Mouse (Mus musculus) lung, postnatal 0 days (tissue): Measurements from ENCODE around the gene Pip5k1a.

Experiments
- CTCF ChIP-seq: IDR thresholded peaks from 2 replicates; pipeline ENCODE4 v1.5.1; 2016; ENCODE audit warnings: antibody characterized with exemption, mild to moderate bottlenecking
- EP300 ChIP-seq: IDR thresholded peaks from 2 replicates; pipeline ENCODE4 v1.6.1; 2016; ENCODE audit warnings: antibody characterized with exemption, mild to moderate bottlenecking, control low read depth

- TF ChIP-seq CTCF (peak; percentile 98), EP300 (no peak)
These were observed 35.9 kb upstream of the Pip5k1a start for GRCm38 (mm10) chr3:95142617-95143011.
